Mouse (Mus musculus) liver, embryonic 15.5 days (tissue): ENCODE measurements around the gene Chst11. TPM values are rescaled to one million over a fixed set of nuclear protein-coding genes. Genes with fewer than 3 reads are reported as not detected.

Experiments used
- ATAC-seq: fragments of 200-750 bp; cut with Nextera tagmentation; 2 replicates; pipeline ENCODE4 v1.8.0; 2017; ENCODE audit warnings: moderate number of reproducible peaks, mild to moderate bottlenecking, moderate library complexity; ENCODE audit not compliant: insufficient read depth
- H3K27ac ChIP-seq: fragments of 300-500 bp; sonication (generic); replicated peaks from 2 replicates; pipeline ENCODE4 v1.5.1; 2015; ENCODE audit warnings: mild to moderate bottlenecking, inconsistent platforms
- H3K27me3 ChIP-seq: fragments of 300-500 bp; sonication (generic); 2 replicates; pipeline ENCODE4 v1.6.1; 2015; ENCODE audit warnings: mild to moderate bottlenecking, inconsistent platforms
- H3K36me3 ChIP-seq: fragments of 300-500 bp; sonication (generic); replicated peaks from 2 replicates; pipeline ENCODE4 v1.6.1; 2015; ENCODE audit warnings: moderate library complexity, mild to moderate bottlenecking, inconsistent platforms
- H3K4me1 ChIP-seq: fragments of 300-500 bp; sonication (generic); replicated peaks from 2 replicates; pipeline ENCODE4 v1.6.1; 2015; ENCODE audit warnings: inconsistent platforms
- H3K4me2 ChIP-seq: fragments of 300-500 bp; sonication (generic); 2 replicates; pipeline ENCODE4 v1.6.1; 2015; ENCODE audit warnings: moderate library complexity, mild to moderate bottlenecking, inconsistent platforms
- H3K4me3 ChIP-seq: fragments of 300-500 bp; sonication (generic); replicated peaks from 2 replicates; pipeline ENCODE4 v1.5.1; 2015; ENCODE audit warnings: mild to moderate bottlenecking, inconsistent platforms
- H3K9ac ChIP-seq: fragments of 300-500 bp; sonication (generic); 2 replicates; pipeline ENCODE4 v1.6.1; 2015; ENCODE audit warnings: moderate library complexity, mild to moderate bottlenecking, inconsistent platforms
- H3K9me3 ChIP-seq: fragments of 300-500 bp; sonication (generic); replicated peaks from 2 replicates; pipeline ENCODE4 v1.6.1; 2016; ENCODE audit warnings: inconsistent platforms
- WGBS: fragments of 180-500 bp; shearing (Covaris S2); methylation state at CpG from one replicate; pipeline ENCODE4 v1.1.7; 2015; ENCODE audit warnings: mixed read lengths; ENCODE audit not compliant: insufficient replicate concordance; 5-methylcytosine and 5-hydroxymethylcytosine counted together
- polyA plus RNA-seq: library from polyadenylated mRNA; unstranded; fragments of >200 nt; fragmentation: Nextera tagmentation; extraction: Ambion mirVana; gene quantifications from 2 replicates; pipeline ENCODE4 v1.2.1, GENCODE M21; 2015

Chst11 gene
- polyA plus RNA-seq, 1 experiment from 2014 or later = 1.2 TPM

GRCm38 (mm10) chr10:83159229-83159628 is 173.9 kb downstream of the Chst11 start:
- 74% methylated on average over 8 of the region's 8 CpGs for WGBS
- Histone ChIP-seq H3K4me2 (no peak overlapping the region), H3K27ac (no peak overlapping the region), H3K4me3 (no peak overlapping the region), H3K9me3 (no peaks in the 10 kb centered on the region), H3K4me1 (peaks cover 14% of the 10 kb centered on the region), H3K27me3 (no peaks in the 10 kb centered on the region), H3K36me3 (no peaks in the 10 kb centered on the region), H3K9ac (no peak overlapping the region)
- ATAC-seq = no peak

- H3K36me3 ChIP-seq = no peaks in the 10 kb centered on the region
- H3K9me3 ChIP-seq = no peaks in the 10 kb centered on the region
- no peak overlapping the region for H3K27ac ChIP-seq
- WGBS = 35% methylated on average over 10 of the region's 10 CpGs
- H3K4me3 ChIP-seq = no peak overlapping the region
- peaks cover 18% of the 10 kb centered on the region for H3K4me1 ChIP-seq
- no peak for ATAC-seq
- H3K4me2 ChIP-seq = no peak overlapping the region
- H3K9ac ChIP-seq = no peak overlapping the region
- H3K27me3 ChIP-seq = no peaks in the 10 kb centered on the region
Measured at GRCm38 (mm10) chr10:83161656-83162365, 176.5 kb downstream of the Chst11 start.

GRCm38 (mm10) chr10:83163946-83164345 is 178.6 kb downstream of the Chst11 start:
- Histone ChIP-seq H3K9ac (no peak overlapping the region), H3K27ac (no peak overlapping the region), H3K27me3 (no peaks in the 10 kb centered on the region), H3K36me3 (no peaks in the 10 kb centered on the region), H3K9me3 (no peaks in the 10 kb centered on the region), H3K4me1 (peaks cover 18% of the 10 kb centered on the region), H3K4me2 (no peak overlapping the region), H3K4me3 (no peak overlapping the region)
- 53% methylated on average over 6 of the region's 6 CpGs for WGBS
- no peak for ATAC-seq

GRCm38 (mm10) chr10:83164901-83165435 is 179.7 kb downstream of the Chst11 start:
- Histone ChIP-seq H3K36me3 (no peaks in the 10 kb centered on the region), H3K9me3 (no peaks in the 10 kb centered on the region), H3K27me3 (no peaks in the 10 kb centered on the region), H3K4me2 (no peak overlapping the region), H3K4me3 (no peak overlapping the region), H3K9ac (no peak overlapping the region), H3K4me1 (peaks cover 18% of the 10 kb centered on the region), H3K27ac (no peak overlapping the region)
- no peak for ATAC-seq
- 71% methylated on average over 9 of the region's 9 CpGs for WGBS

- H3K36me3 ChIP-seq = no peaks in the 10 kb centered on the region
- H3K27ac ChIP-seq = no peak overlapping the region
- H3K9me3 ChIP-seq = no peaks in the 10 kb centered on the region
- no peak overlapping the region for H3K4me2 ChIP-seq
- H3K4me1 ChIP-seq = peaks cover 18% of the 10 kb centered on the region
- WGBS = 78% methylated on average over 11 of the region's 11 CpGs
- no peaks in the 10 kb centered on the region for H3K27me3 ChIP-seq
- H3K4me3 ChIP-seq = no peak overlapping the region
- ATAC-seq = no peak
- no peak overlapping the region for H3K9ac ChIP-seq
Measured at GRCm38 (mm10) chr10:83165521-83166243, 180.4 kb downstream of the Chst11 start.

- Histone ChIP-seq H3K27ac (no peak overlapping the region), H3K4me3 (no peak overlapping the region)
- ATAC-seq = no peak
Measured at GRCm38 (mm10) chr10:83166272-83166671, 181.0 kb downstream of the Chst11 start.

GRCm38 (mm10) chr10:83167492-83167891 is 182.2 kb downstream of the Chst11 start:
- Histone ChIP-seq H3K4me3 (no peak overlapping the region), H3K9ac (no peak overlapping the region), H3K4me1 (peaks cover 12% of the 10 kb centered on the region), H3K27ac (no peak overlapping the region), H3K4me2 (no peak overlapping the region), H3K9me3 (no peaks in the 10 kb centered on the region), H3K27me3 (no peaks in the 10 kb centered on the region), H3K36me3 (no peaks in the 10 kb centered on the region)
- 81% methylated on average over 6 of the region's 6 CpGs for WGBS
- ATAC-seq = no peak

More at GRCm38 (mm10) chr10:83166272-83166671, 181.0 kb downstream of the Chst11 start:
- no peaks in the 10 kb centered on the region for H3K27me3 ChIP-seq
- no peak overlapping the region for H3K9ac ChIP-seq
- H3K4me2 ChIP-seq = no peak overlapping the region
- H3K4me1 ChIP-seq = peaks cover 18% of the 10 kb centered on the region
- 62% methylated on average over 9 of the region's 9 CpGs for WGBS
- H3K9me3 ChIP-seq = no peaks in the 10 kb centered on the region
- no peaks in the 10 kb centered on the region for H3K36me3 ChIP-seq

GRCm38 (mm10) chr10:83168303-83169056 is 183.2 kb downstream of the Chst11 start:
- 36% methylated on average over 11 of the region's 11 CpGs for WGBS
- no peak overlapping the region for H3K4me2 ChIP-seq
- no peaks in the 10 kb centered on the region for H3K36me3 ChIP-seq
- H3K27ac ChIP-seq = no peak overlapping the region
- H3K4me1 ChIP-seq = peaks cover 12% of the 10 kb centered on the region
- no peak overlapping the region for H3K4me3 ChIP-seq
- H3K9ac ChIP-seq = no peak overlapping the region
- no peaks in the 10 kb centered on the region for H3K9me3 ChIP-seq
- no peak for ATAC-seq
- H3K27me3 ChIP-seq = no peaks in the 10 kb centered on the region

GRCm38 (mm10) chr10:83169554-83169953 is 184.3 kb downstream of the Chst11 start:
- WGBS = 78% methylated on average over 6 of the region's 6 CpGs
- Histone ChIP-seq H3K4me1 (peaks cover 5% of the 10 kb centered on the region), H3K9me3 (no peaks in the 10 kb centered on the region), H3K9ac (no peak overlapping the region), H3K4me2 (no peak overlapping the region), H3K4me3 (no peak overlapping the region), H3K36me3 (no peaks in the 10 kb centered on the region), H3K27me3 (no peaks in the 10 kb centered on the region), H3K27ac (no peak overlapping the region)
- no peak for ATAC-seq

- Histone ChIP-seq H3K4me3 (no peak overlapping the region), H3K27me3 (no peaks in the 10 kb centered on the region), H3K4me2 (no peak overlapping the region), H3K27ac (no peak overlapping the region), H3K9ac (no peak overlapping the region), H3K9me3 (no peaks in the 10 kb centered on the region), H3K36me3 (no peaks in the 10 kb centered on the region), H3K4me1 (no peaks in the 10 kb centered on the region)
- ATAC-seq = no peak
- 81% methylated on average over 5 of the region's 5 CpGs for WGBS
Measured at GRCm38 (mm10) chr10:83178151-83178550, 192.9 kb downstream of the Chst11 start.

- WGBS = 63% methylated on average over 1 of the region's 1 CpGs
- no peak overlapping the region for H3K27ac ChIP-seq
Measured at GRCm38 (mm10) chr10:83178661-83179060, 193.4 kb downstream of the Chst11 start.

More at GRCm38 (mm10) chr10:83178661-83179060, 193.4 kb downstream of the Chst11 start:
- Histone ChIP-seq H3K27me3 (no peaks in the 10 kb centered on the region), H3K4me1 (peaks cover 2% of the 10 kb centered on the region), H3K9ac (no peak overlapping the region), H3K4me2 (no peak overlapping the region), H3K4me3 (no peak overlapping the region), H3K9me3 (no peaks in the 10 kb centered on the region), H3K36me3 (no peaks in the 10 kb centered on the region)
- ATAC-seq = no peak
